Mouse (Mus musculus) heart, postnatal 0 days (tissue): Measurements from ENCODE around the gene Lrrn2.

ENCODE experiments used
- CTCF ChIP-seq: IDR thresholded peaks from 2 replicates; pipeline ENCODE4 v1.5.1; 2016; ENCODE audit warnings: antibody characterized with exemption, control low read depth, low read depth
- EP300 ChIP-seq: IDR thresholded peaks from 2 replicates; pipeline ENCODE4 v1.6.1; 2016; ENCODE audit warnings: antibody characterized with exemption, low read depth

DNA sequence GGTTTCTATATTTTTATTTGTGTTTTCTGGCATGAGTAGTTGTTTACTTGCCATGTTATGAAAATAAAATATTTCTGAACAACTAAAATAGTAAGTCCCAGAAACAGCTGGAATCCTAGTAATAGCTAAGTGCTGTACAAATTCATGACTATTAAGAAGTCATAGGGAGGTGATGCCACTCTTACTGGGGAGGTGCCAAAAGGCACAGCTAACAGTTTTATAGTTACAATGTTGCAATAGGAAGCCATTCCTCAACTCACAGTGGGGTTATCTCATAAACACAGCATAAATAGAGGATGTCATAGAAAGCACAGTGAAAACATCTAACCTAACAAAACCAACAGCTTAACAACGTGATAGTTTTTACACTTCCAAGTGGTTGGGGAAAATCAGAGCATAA is 41.7 kb upstream of the Lrrn2 start:
- TF ChIP-seq CTCF (no peak), EP300 (no peak)
